Mouse (Mus musculus) limb, embryonic 12.5 days (tissue): ENCODE data around the gene Anln. TPM values are rescaled to one million over a fixed set of nuclear protein-coding genes. Genes with fewer than 3 reads are reported as not detected.

Source experiments
- ATAC-seq: fragments of 200-750 bp; cut with Nextera tagmentation; 2 replicates; pipeline ENCODE4 v1.8.0; 2017; ENCODE audit warnings: low read depth, moderate TSS enrichment; ENCODE audit not compliant: insufficient number of reproducible peaks, insufficient read depth, low FRiP score, low TSS enrichment
- H3K27ac ChIP-seq: fragments of 300-500 bp; sonication (generic); 2 replicates; pipeline ENCODE4 v1.5.1; 2016; ENCODE audit warnings: mild to moderate bottlenecking, moderate library complexity
- H3K27me3 ChIP-seq: fragments of 300-500 bp; sonication (generic); 2 replicates; pipeline ENCODE4 v1.6.1; 2016; ENCODE audit warnings: mild to moderate bottlenecking, moderate library complexity
- H3K36me3 ChIP-seq: fragments of 300-500 bp; sonication (generic); 2 replicates; pipeline ENCODE4 v1.6.1; 2016; ENCODE audit warnings: mild to moderate bottlenecking, moderate library complexity
- H3K4me1 ChIP-seq: fragments of 300-500 bp; sonication (generic); replicated peaks from 2 replicates; pipeline ENCODE4 v1.6.1; 2016
- H3K4me2 ChIP-seq: fragments of 300-500 bp; sonication (generic); 2 replicates; pipeline ENCODE4 v1.6.1; 2016; ENCODE audit warnings: mild to moderate bottlenecking, moderate library complexity
- H3K4me3 ChIP-seq: fragments of 300-500 bp; sonication (generic); replicated peaks from 2 replicates; pipeline ENCODE4 v1.5.1; 2016; ENCODE audit warnings: mild to moderate bottlenecking
- H3K9ac ChIP-seq: fragments of 300-500 bp; sonication (generic); replicated peaks from 2 replicates; pipeline ENCODE4 v1.6.1; 2016; ENCODE audit warnings: mild to moderate bottlenecking, moderate library complexity
- H3K9me3 ChIP-seq: fragments of 300-500 bp; sonication (generic); 2 replicates; pipeline ENCODE4 v1.6.1; 2016; ENCODE audit warnings: mild to moderate bottlenecking, moderate library complexity
- WGBS: fragments of 180-500 bp; shearing (Covaris S2); methylation state at CpG from one replicate; pipeline ENCODE4 v1.1.7; 2016; 5-methylcytosine and 5-hydroxymethylcytosine counted together
- polyA plus RNA-seq: library from polyadenylated mRNA; unstranded; fragments of >200 nt; fragmentation: Nextera tagmentation; extraction: Ambion mirVana; gene quantifications from 2 replicates; pipeline ENCODE4 v1.2.1, GENCODE M21; 2016

The Anln gene
- polyA plus RNA-seq, 1 experiment from 2014 or later: 48.3 TPM

- no peak for ATAC-seq
- no peaks in the 10 kb centered on the region for H3K36me3 ChIP-seq
- H3K27ac ChIP-seq: no peak overlapping the region
- WGBS: 85% methylated on average over 4 of the region's 4 CpGs
- no peaks in the 10 kb centered on the region for H3K9me3 ChIP-seq
- no peak overlapping the region for H3K4me2 ChIP-seq
- no peak overlapping the region for H3K4me3 ChIP-seq
- H3K27me3 ChIP-seq: no peaks in the 10 kb centered on the region
- H3K4me1 ChIP-seq: no peaks in the 10 kb centered on the region
- no peak overlapping the region for H3K9ac ChIP-seq
These were observed 10.0 kb upstream of the Anln start for GRCm38 (mm10) chr9:22399021-22399420.

GRCm38 (mm10) chr9:22394725-22395124, 5.7 kb upstream of the Anln start:
- WGBS: 77% methylated on average over 2 of the region's 2 CpGs
- ATAC-seq: no peak

GRCm38 (mm10) chr9:22390390-22390789, 1.4 kb upstream of the Anln start:
- Histone ChIP-seq H3K27me3 (no peaks in the 10 kb centered on the region), H3K4me1 (peaks cover 16% of the 10 kb centered on the region), H3K27ac (no peak overlapping the region), H3K9ac (no peak overlapping the region), H3K9me3 (no peaks in the 10 kb centered on the region), H3K36me3 (peaks cover 2% of the 10 kb centered on the region; the same call in 1 of the 2 replicates), H3K4me2 (no peak overlapping the region), H3K4me3 (no peak overlapping the region)
- 84% methylated on average over 5 of the region's 5 CpGs for WGBS
- ATAC-seq: no peak

More at GRCm38 (mm10) chr9:22394725-22395124, 5.7 kb upstream of the Anln start:
- no peak overlapping the region for H3K4me3 ChIP-seq
- H3K4me2 ChIP-seq: no peak overlapping the region
- peaks cover 3% of the 10 kb centered on the region; the same call in 1 of the 2 replicates for H3K4me1 ChIP-seq
- H3K27ac ChIP-seq: no peak overlapping the region
- no peaks in the 10 kb centered on the region for H3K27me3 ChIP-seq
- no peak overlapping the region for H3K9ac ChIP-seq
- H3K36me3 ChIP-seq: no peaks in the 10 kb centered on the region
- no peaks in the 10 kb centered on the region for H3K9me3 ChIP-seq

- peak overlapping the region; percentile 95 for H3K27ac ChIP-seq
- H3K4me2 ChIP-seq: peak overlapping the region; percentile 74
- peak overlapping the region; percentile 82 for H3K4me3 ChIP-seq
- ATAC-seq: no peak
- peaks cover 7% of the 10 kb centered on the region for H3K36me3 ChIP-seq
- H3K4me1 ChIP-seq: peaks cover 16% of the 10 kb centered on the region
- no peaks in the 10 kb centered on the region for H3K9me3 ChIP-seq
- peak overlapping the region; percentile 87; the same call in 1 of the 2 replicates for H3K9ac ChIP-seq
- H3K27me3 ChIP-seq: no peaks in the 10 kb centered on the region
- WGBS: 63% methylated on average over 6 of the region's 6 CpGs
These were observed 803 bp upstream of the Anln start for GRCm38 (mm10) chr9:22389736-22390245.

GRCm38 (mm10) chr9:22388401-22388980, 497 bp downstream of the Anln start:
- Histone ChIP-seq H3K36me3 (peaks cover 7% of the 10 kb centered on the region), H3K4me2 (peak overlapping the region; percentile 74), H3K4me3 (peak overlapping the region; percentile 82), H3K9me3 (no peaks in the 10 kb centered on the region), H3K27ac (peak overlapping the region; percentile 95), H3K4me1 (peaks cover 16% of the 10 kb centered on the region), H3K27me3 (no peaks in the 10 kb centered on the region), H3K9ac (peak overlapping the region; percentile 87)
- WGBS: under 1% methylated on average over 41 of the region's 41 CpGs
- ATAC-seq: peak; percentile 78

GRCm38 (mm10) chr9:22387901-22388300, 1.1 kb downstream of the Anln start:
- Histone ChIP-seq H3K36me3 (peaks cover 9% of the 10 kb centered on the region), H3K9me3 (no peaks in the 10 kb centered on the region), H3K4me1 (peaks cover 16% of the 10 kb centered on the region), H3K4me2 (peak overlapping the region; percentile 74), H3K27me3 (no peaks in the 10 kb centered on the region), H3K27ac (peak overlapping the region; percentile 95; the same call in 1 of the 2 replicates), H3K4me3 (peak overlapping the region; percentile 82), H3K9ac (peak overlapping the region; percentile 87)
- WGBS: 22% methylated on average over 6 of the region's 6 CpGs
- ATAC-seq: no peak

GRCm38 (mm10) chr9:22385890-22386289, 3.1 kb downstream of the Anln start:
- ATAC-seq: no peak
- no peak overlapping the region for H3K9ac ChIP-seq
- 75% methylated on average over 2 of the region's 2 CpGs for WGBS

GRCm38 (mm10) chr9:22376086-22376485, 12.9 kb downstream of the Anln start:
- WGBS: 94% methylated on average over 5 of the region's 5 CpGs
- H3K9ac ChIP-seq: no peak overlapping the region
- H3K27me3 ChIP-seq: no peaks in the 10 kb centered on the region
- no peaks in the 10 kb centered on the region for H3K9me3 ChIP-seq
- H3K4me2 ChIP-seq: no peak overlapping the region
- H3K36me3 ChIP-seq: peaks cover 89% of the 10 kb centered on the region
- no peak overlapping the region for H3K27ac ChIP-seq
- ATAC-seq: no peak
- H3K4me3 ChIP-seq: no peak overlapping the region
- H3K4me1 ChIP-seq: no peaks in the 10 kb centered on the region

More at GRCm38 (mm10) chr9:22385890-22386289, 3.1 kb downstream of the Anln start:
- H3K4me1 ChIP-seq: peaks cover 16% of the 10 kb centered on the region
- H3K27me3 ChIP-seq: no peaks in the 10 kb centered on the region
- H3K9me3 ChIP-seq: no peaks in the 10 kb centered on the region
- H3K36me3 ChIP-seq: peaks cover 29% of the 10 kb centered on the region
- no peak overlapping the region for H3K27ac ChIP-seq
- no peak overlapping the region for H3K4me3 ChIP-seq
- no peak overlapping the region for H3K4me2 ChIP-seq

GRCm38 (mm10) chr9:22372760-22373159, 16.2 kb downstream of the Anln start:
- Histone ChIP-seq H3K9me3 (no peaks in the 10 kb centered on the region), H3K4me2 (no peak overlapping the region), H3K4me3 (no peak overlapping the region), H3K36me3 (peaks cover 85% of the 10 kb centered on the region), H3K27ac (no peak overlapping the region), H3K9ac (no peak overlapping the region), H3K27me3 (no peaks in the 10 kb centered on the region), H3K4me1 (no peaks in the 10 kb centered on the region)
- WGBS: 96% methylated on average over 4 of the region's 4 CpGs
- no peak for ATAC-seq

- no peak overlapping the region for H3K4me3 ChIP-seq
- H3K9ac ChIP-seq: no peak overlapping the region
- no peak overlapping the region for H3K4me2 ChIP-seq
- 95% methylated on average over 6 of the region's 6 CpGs for WGBS
- no peaks in the 10 kb centered on the region for H3K27me3 ChIP-seq
- H3K4me1 ChIP-seq: no peaks in the 10 kb centered on the region
- no peak overlapping the region for H3K27ac ChIP-seq
- H3K9me3 ChIP-seq: no peaks in the 10 kb centered on the region
- no peak for ATAC-seq
- H3K36me3 ChIP-seq: peaks cover 86% of the 10 kb centered on the region
These were observed 21.0 kb downstream of the Anln start for GRCm38 (mm10) chr9:22368030-22368429.

GRCm38 (mm10) chr9:22366621-22367020, 22.4 kb downstream of the Anln start:
- Histone ChIP-seq H3K9ac (no peak overlapping the region), H3K27ac (no peak overlapping the region), H3K9me3 (no peaks in the 10 kb centered on the region), H3K4me1 (no peaks in the 10 kb centered on the region), H3K36me3 (peaks cover 84% of the 10 kb centered on the region), H3K4me3 (no peak overlapping the region), H3K27me3 (no peaks in the 10 kb centered on the region), H3K4me2 (no peak overlapping the region)
- ATAC-seq: no peak
- WGBS: 97% methylated on average over 10 of the region's 10 CpGs

GRCm38 (mm10) chr9:22366221-22366620, 22.8 kb downstream of the Anln start:
- Histone ChIP-seq H3K9me3 (no peaks in the 10 kb centered on the region), H3K4me2 (no peak overlapping the region), H3K36me3 (peaks cover 84% of the 10 kb centered on the region), H3K9ac (no peak overlapping the region), H3K27me3 (no peaks in the 10 kb centered on the region), H3K27ac (no peak overlapping the region), H3K4me1 (no peaks in the 10 kb centered on the region), H3K4me3 (no peak overlapping the region)
- WGBS: 98% methylated on average over 2 of the region's 2 CpGs
- no peak for ATAC-seq
